Mouse (Mus musculus): ENCODE measurements around the gene Snrpa1. TPM values are rescaled to one million over a fixed set of nuclear protein-coding genes. Genes with fewer than 3 reads are reported as not detected.

Snrpa1 gene
- polyA plus RNA-seq, 1 experiment = 155 TPM

DNA sequence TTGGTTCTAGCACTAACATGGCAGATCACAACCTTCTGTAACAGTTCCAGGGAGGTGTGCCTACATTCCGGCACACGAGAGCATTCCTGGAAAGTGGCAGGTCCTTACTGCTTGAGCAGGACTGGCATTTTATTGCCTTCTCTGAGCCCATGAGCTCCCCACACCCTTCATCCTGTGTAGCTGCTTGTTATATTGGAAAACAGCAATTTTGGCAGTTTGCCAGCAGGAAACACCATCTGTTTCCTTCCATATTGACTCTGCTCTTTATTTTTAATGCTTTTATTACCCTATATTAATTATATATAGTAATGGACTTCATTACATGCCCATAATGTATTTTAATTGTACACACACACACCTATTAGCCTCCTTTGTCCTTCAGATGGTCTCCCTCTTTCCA lies 17.6 kb downstream of the Snrpa1 start:
- H3K4me1 ChIP-seq (ENCODE audit: control insufficient read depth, insufficient read depth, low read length) = no peaks in the 10 kb centered on the region
- H3K9ac ChIP-seq (ENCODE audit: low read depth, poor library complexity, severe bottlenecking) = no peak overlapping the region
- no peak overlapping the region for H3K27ac ChIP-seq (ENCODE audit: insufficient read depth, low read length)
- H3K4me3 ChIP-seq (ENCODE audit: low read depth, low read length) = no peak overlapping the region
- no peaks in the 10 kb centered on the region for H3K27me3 ChIP-seq (ENCODE audit: control insufficient read depth, insufficient read depth, low read length, poor library complexity, severe bottlenecking)
- H3K36me3 ChIP-seq (ENCODE audit: control insufficient read depth, insufficient read depth, low read length, poor library complexity, severe bottlenecking) = peaks cover 38% of the 10 kb centered on the region
- H3K9me3 ChIP-seq (replicated peaks; ENCODE audit: control insufficient read depth, insufficient read depth, low read length, poor library complexity, severe bottlenecking) = no peaks in the 10 kb centered on the region; the same call in 1 of the 2 replicates
- TF ChIP-seq POLR2A (IDR thresholded peaks at IDR 0.05; ENCODE audit: insufficient read depth, low read length) = no peak
- no peak for TF ChIP-seq CTCF (IDR thresholded peaks at IDR 0.05; ENCODE audit: low read depth, low read length)
- TF ChIP-seq EP300 (IDR thresholded peaks at IDR 0.05; ENCODE audit: insufficient read depth, low read depth, low read length) = no peak

DNA sequence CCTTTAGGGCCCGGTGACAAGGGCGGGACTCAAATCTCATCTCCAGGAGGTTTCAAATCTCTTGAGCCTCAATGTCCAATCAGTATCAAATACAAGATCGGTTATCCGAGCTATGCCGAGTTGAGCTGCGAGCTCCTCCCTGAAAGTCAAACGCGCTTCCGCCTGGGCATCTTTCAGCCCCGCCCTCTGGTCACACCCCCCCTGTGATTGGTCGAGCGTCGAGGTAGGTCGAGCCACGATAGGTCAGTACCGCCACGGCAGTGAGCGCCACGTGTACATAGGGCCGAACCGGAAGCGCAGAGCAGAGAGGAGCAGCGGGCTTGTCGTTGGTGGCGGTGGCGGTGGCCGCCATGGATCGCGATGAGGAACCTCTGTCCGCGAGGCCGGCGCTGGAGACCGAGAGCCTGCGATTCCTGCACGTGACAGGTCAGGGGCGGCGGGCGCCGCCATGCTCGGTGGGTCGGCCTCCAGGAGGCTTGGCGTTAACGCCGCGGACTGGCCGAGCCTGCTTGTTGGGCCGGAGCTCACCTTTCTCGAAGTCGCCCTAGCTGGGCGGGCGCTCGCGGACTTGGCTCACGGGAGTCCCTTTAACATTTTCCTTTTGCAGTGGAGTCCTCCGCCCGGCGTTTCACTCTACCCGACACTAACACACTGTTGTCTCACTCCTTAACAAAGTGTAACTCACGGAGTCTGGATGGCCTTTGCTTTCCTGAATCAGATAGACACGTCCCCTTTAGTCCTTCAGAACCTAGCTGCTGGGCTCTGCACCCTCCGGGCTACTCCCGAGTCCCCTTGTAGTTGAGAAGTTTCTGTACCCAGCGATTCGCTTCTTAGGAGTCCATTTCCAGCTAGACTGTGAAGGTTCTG lies 20.8 kb downstream of the Snrpa1 start, which contains the start of gene Selenos:
Gene Selenos (plus strand): TSS at position 286 of the 867 bp plus-strand sequence.
- peak within 1 kb of the TSS; percentile 49; the same call in 1 of the 2 replicates for H3K27ac ChIP-seq (ENCODE audit: insufficient read depth, low read length)
- no peaks in the 10 kb centered on the region for H3K27me3 ChIP-seq (ENCODE audit: control insufficient read depth, insufficient read depth, low read length, poor library complexity, severe bottlenecking)
- H3K9me3 ChIP-seq (replicated peaks; ENCODE audit: control insufficient read depth, insufficient read depth, low read length, poor library complexity, severe bottlenecking) = no peaks in the 10 kb centered on the region
- TF ChIP-seq POLR2A (IDR thresholded peaks at IDR 0.05; ENCODE audit: insufficient read depth, low read length) (no peak), EP300 (IDR thresholded peaks at IDR 0.05; ENCODE audit: insufficient read depth, low read depth, low read length) (no peak), CTCF (IDR thresholded peaks at IDR 0.05; ENCODE audit: low read depth, low read length) (no peak)
- H3K4me3 ChIP-seq (ENCODE audit: low read depth, low read length) = peak within 1 kb of the TSS; percentile 63
- H3K9ac ChIP-seq (ENCODE audit: low read depth, poor library complexity, severe bottlenecking) = peak within 1 kb of the TSS; percentile 64
- peaks cover 29% of the 10 kb centered on the region for H3K36me3 ChIP-seq (ENCODE audit: control insufficient read depth, insufficient read depth, low read length, poor library complexity, severe bottlenecking)
- no peaks in the 10 kb centered on the region for H3K4me1 ChIP-seq (ENCODE audit: control insufficient read depth, insufficient read depth, low read length)

DNA sequence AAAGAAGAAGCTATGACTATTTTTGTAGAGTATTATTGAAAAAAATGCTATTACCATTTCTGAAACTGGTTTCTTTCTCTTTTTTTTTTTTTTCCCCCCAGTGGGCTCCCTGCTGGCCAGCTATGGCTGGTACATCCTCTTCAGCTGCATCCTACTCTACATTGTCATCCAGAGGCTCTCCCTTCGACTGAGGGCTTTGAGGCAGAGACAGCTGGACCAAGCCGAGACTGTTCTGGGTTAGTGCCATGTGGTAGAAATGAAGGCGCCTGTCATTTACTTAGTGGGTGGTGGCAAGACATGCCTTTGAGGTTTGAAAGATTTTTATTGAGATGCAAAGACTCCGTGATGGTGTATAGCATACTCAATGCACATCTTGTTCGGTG lies 21.4 kb downstream of the Snrpa1 start:
- H3K4me3 ChIP-seq (ENCODE audit: low read depth, low read length) = peak overlapping the region; percentile 63
- no peaks in the 10 kb centered on the region for H3K9me3 ChIP-seq (replicated peaks; ENCODE audit: control insufficient read depth, insufficient read depth, low read length, poor library complexity, severe bottlenecking)
- peak overlapping the region; percentile 64 for H3K9ac ChIP-seq (ENCODE audit: low read depth, poor library complexity, severe bottlenecking)
- H3K36me3 ChIP-seq (ENCODE audit: control insufficient read depth, insufficient read depth, low read length, poor library complexity, severe bottlenecking) = peaks cover 26% of the 10 kb centered on the region
- H3K27me3 ChIP-seq (ENCODE audit: control insufficient read depth, insufficient read depth, low read length, poor library complexity, severe bottlenecking) = no peaks in the 10 kb centered on the region
- no peaks in the 10 kb centered on the region for H3K4me1 ChIP-seq (ENCODE audit: control insufficient read depth, insufficient read depth, low read length)
- TF ChIP-seq EP300 (IDR thresholded peaks at IDR 0.05; ENCODE audit: insufficient read depth, low read depth, low read length) (no peak), CTCF (IDR thresholded peaks at IDR 0.05; ENCODE audit: low read depth, low read length) (no peak), POLR2A (IDR thresholded peaks at IDR 0.05; ENCODE audit: insufficient read depth, low read length) (no peak)
- no peak overlapping the region for H3K27ac ChIP-seq (ENCODE audit: insufficient read depth, low read length)

DNA sequence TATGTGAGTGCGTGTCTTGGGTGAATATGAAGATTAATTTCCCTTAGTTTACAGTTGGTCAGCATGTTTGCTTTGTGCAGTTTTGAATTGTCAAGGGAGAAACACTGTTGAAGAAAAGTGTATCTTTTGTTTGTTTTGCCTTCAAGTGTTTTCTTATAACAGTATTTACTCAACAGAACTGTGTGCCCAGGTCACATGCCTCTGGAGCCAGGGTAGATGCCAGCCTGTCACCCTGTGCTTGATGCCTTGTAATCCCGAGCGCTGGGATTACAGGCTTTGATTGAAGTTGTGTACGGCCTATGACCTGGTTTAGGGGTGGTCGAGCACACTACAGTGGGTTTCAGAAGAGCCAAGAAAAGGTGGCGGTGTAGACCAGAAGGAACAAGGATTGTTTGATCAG lies 25.0 kb downstream of the Snrpa1 start:
- Histone ChIP-seq H3K36me3 (ENCODE audit: control insufficient read depth, insufficient read depth, low read length, poor library complexity, severe bottlenecking) (peaks cover 38% of the 10 kb centered on the region), H3K27me3 (ENCODE audit: control insufficient read depth, insufficient read depth, low read length, poor library complexity, severe bottlenecking) (no peaks in the 10 kb centered on the region), H3K27ac (ENCODE audit: insufficient read depth, low read length) (no peak overlapping the region), H3K4me1 (ENCODE audit: control insufficient read depth, insufficient read depth, low read length) (no peaks in the 10 kb centered on the region), H3K9ac (ENCODE audit: low read depth, poor library complexity, severe bottlenecking) (no peak overlapping the region), H3K4me3 (ENCODE audit: low read depth, low read length) (no peak overlapping the region), H3K9me3 (replicated peaks; ENCODE audit: control insufficient read depth, insufficient read depth, low read length, poor library complexity, severe bottlenecking) (no peaks in the 10 kb centered on the region)
- TF ChIP-seq CTCF (IDR thresholded peaks at IDR 0.05; ENCODE audit: low read depth, low read length) = no peak

DNA sequence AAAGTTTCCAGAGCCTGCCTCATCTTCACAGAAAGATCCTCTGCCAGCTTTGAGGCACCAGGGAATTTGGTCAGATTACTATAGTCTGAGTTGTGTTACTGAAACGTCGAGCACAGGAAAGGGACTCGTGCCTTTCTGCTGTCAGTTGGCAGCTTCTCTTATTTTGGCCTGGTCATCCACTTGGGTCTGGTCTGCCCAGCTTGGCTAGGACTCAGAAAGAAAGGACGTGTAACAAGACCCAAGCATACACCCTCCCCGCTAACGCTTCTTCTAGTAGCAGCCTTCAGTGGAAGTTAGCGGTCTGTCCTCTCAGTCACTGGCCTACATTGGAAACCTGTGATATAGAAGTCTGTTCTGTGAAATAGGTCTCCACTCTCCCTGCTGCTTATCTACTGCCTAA lies 25.7 kb downstream of the Snrpa1 start:
- Histone ChIP-seq H3K9ac (ENCODE audit: low read depth, poor library complexity, severe bottlenecking) (no peak overlapping the region), H3K4me1 (ENCODE audit: control insufficient read depth, insufficient read depth, low read length) (no peaks in the 10 kb centered on the region), H3K27ac (ENCODE audit: insufficient read depth, low read length) (no peak overlapping the region), H3K27me3 (ENCODE audit: control insufficient read depth, insufficient read depth, low read length, poor library complexity, severe bottlenecking) (no peaks in the 10 kb centered on the region), H3K4me3 (ENCODE audit: low read depth, low read length) (no peak overlapping the region), H3K9me3 (replicated peaks; ENCODE audit: control insufficient read depth, insufficient read depth, low read length, poor library complexity, severe bottlenecking) (no peaks in the 10 kb centered on the region), H3K36me3 (ENCODE audit: control insufficient read depth, insufficient read depth, low read length, poor library complexity, severe bottlenecking) (peaks cover 45% of the 10 kb centered on the region)
- TF ChIP-seq POLR2A (IDR thresholded peaks at IDR 0.05; ENCODE audit: insufficient read depth, low read length) (no peak), EP300 (IDR thresholded peaks at IDR 0.05; ENCODE audit: insufficient read depth, low read depth, low read length) (no peak), CTCF (IDR thresholded peaks at IDR 0.05; ENCODE audit: low read depth, low read length) (no peak)

DNA sequence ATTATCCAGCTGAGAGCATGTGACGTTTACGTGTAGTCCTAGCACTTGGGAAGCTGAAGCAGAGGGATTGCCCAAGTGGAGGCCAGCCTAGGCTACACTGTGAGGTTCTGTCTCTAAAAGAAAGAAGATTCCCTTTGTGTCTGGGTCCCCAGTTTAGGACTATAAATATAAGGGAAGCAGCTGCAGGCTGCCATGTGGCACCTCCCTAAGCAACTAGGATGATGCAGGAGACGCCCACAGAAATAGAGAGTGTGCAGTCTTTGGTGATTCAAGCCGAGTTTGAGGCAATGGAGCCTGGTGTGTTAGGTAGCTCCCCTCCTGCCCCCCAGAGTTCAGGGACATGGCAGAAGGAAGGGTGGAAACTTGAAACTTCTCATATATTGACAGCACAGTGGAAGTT lies 28.8 kb downstream of the Snrpa1 start:
- no peaks in the 10 kb centered on the region for H3K9me3 ChIP-seq (replicated peaks; ENCODE audit: control insufficient read depth, insufficient read depth, low read length, poor library complexity, severe bottlenecking)
- TF ChIP-seq EP300 (IDR thresholded peaks at IDR 0.05; ENCODE audit: insufficient read depth, low read depth, low read length) (no peak), CTCF (IDR thresholded peaks at IDR 0.05; ENCODE audit: low read depth, low read length) (no peak), POLR2A (IDR thresholded peaks at IDR 0.05; ENCODE audit: insufficient read depth, low read length) (no peak)
- no peak overlapping the region for H3K4me3 ChIP-seq (ENCODE audit: low read depth, low read length)
- H3K4me1 ChIP-seq (ENCODE audit: control insufficient read depth, insufficient read depth, low read length) = no peaks in the 10 kb centered on the region
- peaks cover 38% of the 10 kb centered on the region for H3K36me3 ChIP-seq (ENCODE audit: control insufficient read depth, insufficient read depth, low read length, poor library complexity, severe bottlenecking)
- H3K27ac ChIP-seq (ENCODE audit: insufficient read depth, low read length) = no peak overlapping the region
- H3K9ac ChIP-seq (ENCODE audit: low read depth, poor library complexity, severe bottlenecking) = no peak overlapping the region
- no peaks in the 10 kb centered on the region for H3K27me3 ChIP-seq (ENCODE audit: control insufficient read depth, insufficient read depth, low read length, poor library complexity, severe bottlenecking)

Measured in ES-Bruce4 (cell line).